Mouse (Mus musculus): ENCODE data around the gene Ccl6. TPM values are rescaled to one million over a fixed set of nuclear protein-coding genes. Genes with fewer than 3 reads are reported as not detected.

Gene Ccl6
- polyA plus RNA-seq, 1 experiment = 2.8 TPM

- H3K4me1 ChIP-seq (ENCODE audit: control insufficient read depth, insufficient read depth, low read length) = no peaks in the 10 kb centered on the region
- no peak overlapping the region for H3K27ac ChIP-seq (ENCODE audit: insufficient read depth, low read length)
- H3K4me3 ChIP-seq (ENCODE audit: insufficient read depth, low read length) = no peak overlapping the region
- TF ChIP-seq POLR2A (IDR thresholded peaks at IDR 0.05; ENCODE audit: extremely low read depth, insufficient read depth, low read length) (no peak), CTCF (IDR thresholded peaks at IDR 0.05; ENCODE audit: extremely low read depth, insufficient read depth, low read length) (no peak)
Observed at GRCm38 (mm10) chr11:83600576-83600975, 7.7 kb upstream of the Ccl6 start.

- TF ChIP-seq CTCF (IDR thresholded peaks at IDR 0.05; ENCODE audit: extremely low read depth, insufficient read depth, low read length) (no peak), POLR2A (IDR thresholded peaks at IDR 0.05; ENCODE audit: extremely low read depth, insufficient read depth, low read length) (no peak)
- Histone ChIP-seq H3K4me1 (ENCODE audit: control insufficient read depth, insufficient read depth, low read length) (no peaks in the 10 kb centered on the region), H3K4me3 (ENCODE audit: insufficient read depth, low read length) (no peak overlapping the region), H3K27ac (ENCODE audit: insufficient read depth, low read length) (no peak overlapping the region)
Observed at GRCm38 (mm10) chr11:83598991-83599390, 6.1 kb upstream of the Ccl6 start.

DNA sequence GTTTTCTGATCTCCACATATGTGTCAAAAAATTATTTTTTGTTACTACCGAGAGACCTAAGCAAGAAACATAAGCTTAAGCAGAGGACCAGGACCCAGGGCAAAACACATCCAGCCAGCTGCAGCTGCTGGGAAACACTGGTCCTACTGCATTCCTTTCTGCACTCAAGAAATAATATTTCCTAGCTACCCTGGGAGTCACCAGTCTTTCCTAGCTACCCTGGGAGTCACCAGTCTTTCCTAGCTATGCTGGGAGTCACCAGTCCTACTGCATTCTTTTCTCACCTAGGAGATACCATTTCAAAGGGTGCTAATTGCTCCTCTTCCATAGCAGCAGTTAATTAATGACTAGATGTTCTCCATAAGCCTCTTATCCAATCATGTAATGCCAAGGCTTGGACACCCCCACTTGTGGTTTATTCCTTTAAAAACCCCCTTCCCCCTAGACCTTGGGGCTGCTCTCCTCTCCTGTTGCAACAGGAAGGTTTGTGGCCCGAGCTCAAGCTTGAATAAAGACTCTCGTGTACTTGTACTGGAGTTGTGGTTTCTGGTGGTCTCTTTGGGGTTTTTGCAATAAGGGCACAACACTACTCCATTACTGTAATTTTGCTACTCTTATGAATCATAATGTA is 5.4 kb upstream of the Ccl6 start:
- TF ChIP-seq POLR2A (IDR thresholded peaks at IDR 0.05; ENCODE audit: extremely low read depth, insufficient read depth, low read length) = no peak
- no peak for TF ChIP-seq CTCF (IDR thresholded peaks at IDR 0.05; ENCODE audit: extremely low read depth, insufficient read depth, low read length)
- no peak overlapping the region for H3K27ac ChIP-seq (ENCODE audit: insufficient read depth, low read length)
- H3K4me1 ChIP-seq (ENCODE audit: control insufficient read depth, insufficient read depth, low read length) = no peaks in the 10 kb centered on the region
- no peak overlapping the region for H3K4me3 ChIP-seq (ENCODE audit: insufficient read depth, low read length)

DNA sequence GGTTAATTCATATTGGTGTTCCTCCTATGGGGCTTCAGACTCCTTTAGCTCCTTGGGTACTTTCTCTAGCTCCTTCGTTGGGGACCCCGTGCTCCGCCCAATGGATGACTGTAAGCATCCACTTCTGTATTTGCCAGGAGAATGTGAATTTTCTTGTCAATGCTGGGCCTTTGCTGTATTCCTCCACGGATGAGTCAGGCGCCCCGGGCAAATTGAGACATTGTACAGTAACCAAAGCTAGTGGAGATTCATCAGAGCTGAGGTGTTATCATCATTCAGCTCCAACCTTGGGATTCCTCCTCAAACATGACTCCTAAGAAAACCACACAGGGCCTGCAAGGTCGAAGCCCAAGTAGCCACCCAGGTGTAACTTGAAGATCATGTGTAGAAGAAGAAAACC is 4.9 kb upstream of the Ccl6 start:
- TF ChIP-seq CTCF (IDR thresholded peaks at IDR 0.05; ENCODE audit: extremely low read depth, insufficient read depth, low read length) (no peak), POLR2A (IDR thresholded peaks at IDR 0.05; ENCODE audit: extremely low read depth, insufficient read depth, low read length) (no peak)
- Histone ChIP-seq H3K4me3 (ENCODE audit: insufficient read depth, low read length) (no peak overlapping the region), H3K4me1 (ENCODE audit: control insufficient read depth, insufficient read depth, low read length) (no peaks in the 10 kb centered on the region), H3K27ac (ENCODE audit: insufficient read depth, low read length) (no peak overlapping the region)

DNA sequence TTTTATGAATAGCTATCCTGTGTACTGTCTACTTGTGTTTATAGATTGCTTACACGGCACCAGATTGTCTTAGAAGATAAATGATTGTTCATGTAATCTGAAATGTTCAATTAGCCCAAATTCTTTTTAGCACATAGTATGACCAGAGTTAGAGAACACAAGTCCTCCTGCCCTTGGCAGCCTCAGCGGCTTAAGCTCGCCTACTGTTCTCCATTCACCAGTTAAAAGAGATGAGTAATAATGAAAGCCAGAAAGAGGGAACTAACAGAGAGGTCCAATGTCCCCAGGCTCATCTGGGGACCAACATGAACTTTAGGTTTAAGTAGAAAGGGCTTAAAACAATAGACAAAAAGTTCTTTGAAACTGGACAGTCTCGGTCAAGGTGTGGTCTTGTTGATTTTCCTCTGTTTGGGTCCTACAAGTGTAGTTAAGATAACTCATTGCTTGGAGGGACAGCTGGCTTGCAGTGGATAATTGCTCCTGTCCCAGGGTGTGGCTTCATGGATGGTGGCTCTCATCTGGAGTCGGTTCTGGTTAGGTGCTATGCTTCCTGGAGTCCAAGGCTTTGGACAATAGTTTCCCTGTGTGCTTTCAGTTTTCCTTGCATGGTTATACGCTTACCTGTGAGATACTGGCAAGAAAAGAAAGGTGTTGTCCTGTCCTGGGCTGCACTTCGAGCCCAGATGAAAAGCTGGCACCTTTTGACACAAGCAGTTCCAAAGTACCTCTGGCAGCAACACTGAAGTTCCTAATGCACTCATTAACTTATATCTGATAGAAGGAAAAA is 3.0 kb upstream of the Ccl6 start:
- TF ChIP-seq CTCF (IDR thresholded peaks at IDR 0.05; ENCODE audit: extremely low read depth, insufficient read depth, low read length) = no peak
- TF ChIP-seq POLR2A (IDR thresholded peaks at IDR 0.05; ENCODE audit: extremely low read depth, insufficient read depth, low read length) = no peak
- H3K4me1 ChIP-seq (ENCODE audit: control insufficient read depth, insufficient read depth, low read length) = no peaks in the 10 kb centered on the region
- H3K4me3 ChIP-seq (ENCODE audit: insufficient read depth, low read length) = no peak overlapping the region
- no peak overlapping the region for H3K27ac ChIP-seq (ENCODE audit: insufficient read depth, low read length)

GRCm38 (mm10) chr11:83593453-83593852 is 566 bp upstream of the Ccl6 start:
- Histone ChIP-seq H3K27ac (ENCODE audit: insufficient read depth, low read length) (no peak overlapping the region), H3K4me1 (ENCODE audit: control insufficient read depth, insufficient read depth, low read length) (no peaks in the 10 kb centered on the region), H3K4me3 (ENCODE audit: insufficient read depth, low read length) (no peak overlapping the region)
- no peak for TF ChIP-seq CTCF (IDR thresholded peaks at IDR 0.05; ENCODE audit: extremely low read depth, insufficient read depth, low read length)
- TF ChIP-seq POLR2A (IDR thresholded peaks at IDR 0.05; ENCODE audit: extremely low read depth, insufficient read depth, low read length) = no peak

DNA sequence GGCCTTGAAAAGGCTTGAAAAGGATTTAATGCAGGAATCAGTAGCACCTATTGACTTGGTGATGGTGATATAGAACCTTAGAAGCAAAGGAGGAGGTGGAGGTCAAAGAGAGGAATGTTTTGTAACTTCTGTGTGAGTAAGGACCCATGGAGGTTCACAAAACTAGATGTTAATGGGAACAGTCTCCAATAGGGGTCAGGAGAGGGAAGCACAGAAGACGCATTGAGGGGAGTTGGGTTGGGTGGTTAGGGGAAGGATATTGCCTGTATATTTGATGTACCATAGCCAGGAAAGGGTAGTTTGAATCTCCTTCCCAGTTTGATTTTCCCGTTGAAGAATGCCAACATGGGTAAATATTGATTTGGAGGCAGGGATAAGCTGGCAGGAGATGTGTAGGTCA is 8.7 kb downstream of the Ccl6 start:
- no peak overlapping the region for H3K4me3 ChIP-seq (ENCODE audit: insufficient read depth, low read length)
- no peak for TF ChIP-seq POLR2A (IDR thresholded peaks at IDR 0.05; ENCODE audit: extremely low read depth, insufficient read depth, low read length)
- no peak for TF ChIP-seq CTCF (IDR thresholded peaks at IDR 0.05; ENCODE audit: extremely low read depth, insufficient read depth, low read length)
- H3K4me1 ChIP-seq (ENCODE audit: control insufficient read depth, insufficient read depth, low read length) = no peaks in the 10 kb centered on the region

DNA sequence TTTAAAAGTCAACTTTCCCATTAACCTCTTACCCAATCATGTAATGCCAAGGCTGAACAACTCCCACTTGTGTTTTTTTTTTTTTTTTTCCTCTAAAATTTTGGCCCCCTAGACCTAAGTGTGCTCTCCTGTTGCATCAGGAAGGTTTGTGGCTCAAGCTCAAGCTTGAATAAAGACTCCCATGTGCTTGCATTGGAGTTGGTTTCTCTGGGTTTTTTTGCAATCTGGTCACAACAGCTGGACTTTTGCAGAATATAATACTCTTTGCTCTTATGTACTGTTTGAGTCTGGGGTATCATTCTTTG is 9.5 kb downstream of the Ccl6 start:
- no peak overlapping the region for H3K4me3 ChIP-seq (ENCODE audit: insufficient read depth, low read length)
- TF ChIP-seq CTCF (IDR thresholded peaks at IDR 0.05; ENCODE audit: extremely low read depth, insufficient read depth, low read length) (no peak), POLR2A (IDR thresholded peaks at IDR 0.05; ENCODE audit: extremely low read depth, insufficient read depth, low read length) (no peak)

More for the DNA sequence above, 8.7 kb downstream of the Ccl6 start:
- H3K27ac ChIP-seq (ENCODE audit: insufficient read depth, low read length) = no peak overlapping the region

DNA sequence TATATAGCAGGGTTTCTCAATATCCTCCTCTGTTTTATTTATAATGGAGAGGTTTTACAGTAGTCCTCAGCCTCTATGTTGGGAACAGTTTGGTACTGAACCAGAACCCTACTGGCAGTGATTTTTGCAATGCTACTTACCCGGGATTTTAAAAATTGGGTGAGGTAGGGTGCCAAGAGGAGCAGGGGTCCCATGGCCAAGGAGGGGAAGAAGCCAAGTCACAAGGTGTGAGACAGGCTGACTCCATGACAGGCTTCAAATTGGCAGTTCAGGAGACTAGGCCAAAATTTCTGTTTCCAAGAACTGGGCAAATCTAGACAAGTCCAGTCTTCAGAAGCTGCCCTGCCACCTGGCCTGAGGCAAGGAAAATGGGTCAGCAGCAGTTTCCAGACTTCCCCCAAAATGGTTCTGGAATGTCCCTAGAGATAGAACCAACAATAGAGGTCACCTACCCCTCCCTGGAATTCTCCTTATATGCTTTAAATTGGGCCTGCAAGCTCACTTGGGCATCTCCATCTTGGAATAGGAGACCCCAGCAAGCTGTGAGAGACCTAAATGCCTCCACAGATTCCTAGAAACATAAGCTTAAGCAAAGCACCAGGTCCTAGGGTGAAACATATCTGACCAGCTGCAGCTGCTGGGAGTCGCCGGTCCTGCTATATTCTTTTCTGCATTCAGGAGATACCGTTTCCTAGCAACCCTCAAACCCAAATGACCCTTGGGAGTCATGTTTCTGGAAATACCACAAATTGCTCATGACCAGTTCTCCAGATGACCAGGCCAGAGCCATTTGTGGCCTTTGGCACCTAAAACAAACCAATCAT is 10.0 kb downstream of the Ccl6 start:
- no peak overlapping the region for H3K4me3 ChIP-seq (ENCODE audit: insufficient read depth, low read length)
- TF ChIP-seq CTCF (IDR thresholded peaks at IDR 0.05; ENCODE audit: extremely low read depth, insufficient read depth, low read length) = no peak
- TF ChIP-seq POLR2A (IDR thresholded peaks at IDR 0.05; ENCODE audit: extremely low read depth, insufficient read depth, low read length) = no peak

More for the DNA sequence above, 9.5 kb downstream of the Ccl6 start:
- Histone ChIP-seq H3K4me1 (ENCODE audit: control insufficient read depth, insufficient read depth, low read length) (no peaks in the 10 kb centered on the region), H3K27ac (ENCODE audit: insufficient read depth, low read length) (no peak overlapping the region)

More for the DNA sequence above, 10.0 kb downstream of the Ccl6 start:
- Histone ChIP-seq H3K27ac (ENCODE audit: insufficient read depth, low read length) (no peak overlapping the region), H3K4me1 (ENCODE audit: control insufficient read depth, insufficient read depth, low read length) (no peaks in the 10 kb centered on the region)

All from cortical plate, adult 2 months (tissue).